ENCODE assay signal across 17 mouse cellular contexts in genomic region chr9:118647495-118647894, GRCm38 (mm10). TPM values are rescaled to one million over a fixed set of nuclear protein-coding genes. Genes with fewer than 3 reads are reported as not detected.
DNase-seq lines count a peak whose midpoint lies in the region; ATAC-seq lines count a peak whose summit lies in the region.
"Had no signal": no experiment of that assay in that cellular context is flagged by ENCODE, and none has a peak within 500 bp of the region (broad histone marks: within the 10 kb centered on the region; RNA-seq: fewer than 3 reads in every experiment).

No protein-coding gene starts in this region.

- no peak overlapping the region for H3K4me3 ChIP-seq in heart, embryonic 16.5 days (ENCODE audit: low read length)
- no peak overlapping the region for H3K4me3 ChIP-seq in forebrain, embryonic 14.5 days (ENCODE audit: low read depth, low read length)
- H3K4me3 ChIP-seq: embryonic facial prominence, embryonic 13.5 days; hindbrain, embryonic 10.5 days; limb, embryonic 10.5 days; liver, embryonic 15.5 days; neural tube, embryonic 15.5 days had no signal

- peaks cover 3% of the 10 kb centered on the region; the same call in 1 of the 2 replicates for H3K36me3 ChIP-seq in heart, embryonic 16.5 days (ENCODE audit: control insufficient read depth, insufficient read depth)
- no peaks in the 10 kb centered on the region for H3K36me3 ChIP-seq in forebrain, embryonic 14.5 days (ENCODE audit: control insufficient read depth, insufficient read depth, low read length)
- H3K36me3 ChIP-seq: liver, embryonic 15.5 days; neural tube, embryonic 15.5 days had no signal

- peak; percentile 41 to 61 for DNase-seq in adrenal gland, adult (ENCODE audit: inconsistent age in 2 of 2, low spot score in 1 of 2)
- DNase-seq in adrenal gland, adult 18-20 months (ENCODE audit: low spot score in 2 of 2), result no peak
- DNase-seq in heart, postnatal 10 days, result no peak
- DNase-seq in ovary, adult 18-20 months (ENCODE audit: low spot score), result peak; percentile 11
- no peak for DNase-seq in ovary, postnatal 10 days (ENCODE audit: low spot score)
- DNase-seq in cerebellum, postnatal 4 days (ENCODE audit: low spot score in 2 of 2), result no peak
- no peak for DNase-seq in forebrain, embryonic 14.5 days (ENCODE audit: low spot score)
- DNase-seq: cerebellum, adult 11-12 months; gastrocnemius, postnatal 36 days; layer of hippocampus, postnatal 36 days had no signal

- H3K9me3 ChIP-seq in heart, embryonic 16.5 days (replicated peaks; ENCODE audit: control insufficient read depth, low read length), result no peaks in the 10 kb centered on the region
- no peaks in the 10 kb centered on the region for H3K9me3 ChIP-seq in forebrain, embryonic 14.5 days (replicated peaks; ENCODE audit: control insufficient read depth, low read length)
- H3K9me3 ChIP-seq: embryonic facial prominence, embryonic 13.5 days; hindbrain, embryonic 10.5 days; limb, embryonic 10.5 days; liver, embryonic 15.5 days; neural tube, embryonic 15.5 days had no signal

- peak; percentile 49; the same call in 1 of the 2 replicates for ATAC-seq in heart, embryonic 16.5 days (replicated peaks; ENCODE audit: extremely low read depth, insufficient read depth, low FRiP score)
- no peak for ATAC-seq in forebrain, embryonic 14.5 days

- H3K27me3 ChIP-seq in heart, embryonic 16.5 days (ENCODE audit: control insufficient read depth, insufficient read depth, low read length), result no peaks in the 10 kb centered on the region
- no peaks in the 10 kb centered on the region for H3K27me3 ChIP-seq in forebrain, embryonic 14.5 days (replicated peaks; ENCODE audit: control insufficient read depth, insufficient read depth, low read length)
- H3K27me3 ChIP-seq: embryonic facial prominence, embryonic 13.5 days; liver, embryonic 15.5 days; neural tube, embryonic 15.5 days had no signal

- no peak overlapping the region for H3K9ac ChIP-seq in heart, embryonic 16.5 days (ENCODE audit: low read length)
- H3K9ac ChIP-seq in forebrain, embryonic 14.5 days (ENCODE audit: low read length), result no peak overlapping the region
- H3K9ac ChIP-seq: embryonic facial prominence, embryonic 13.5 days; liver, embryonic 15.5 days; neural tube, embryonic 15.5 days had no signal

- no peak overlapping the region for H3K4me2 ChIP-seq in heart, embryonic 16.5 days (ENCODE audit: low read depth, low read length)
- no peak overlapping the region for H3K4me2 ChIP-seq in forebrain, embryonic 14.5 days (ENCODE audit: low read length)
- H3K4me2 ChIP-seq: embryonic facial prominence, embryonic 13.5 days; liver, embryonic 15.5 days; neural tube, embryonic 15.5 days had no signal

- no peak overlapping the region for H3K27ac ChIP-seq in heart, embryonic 16.5 days (ENCODE audit: low read length)
- H3K27ac ChIP-seq in forebrain, embryonic 14.5 days (ENCODE audit: low read depth, low read length), result no peak overlapping the region
- H3K27ac ChIP-seq: embryonic facial prominence, embryonic 13.5 days; hindbrain, embryonic 10.5 days; liver, embryonic 15.5 days; neural tube, embryonic 15.5 days had no signal

- intact Hi-C loops in heart, postnatal 10 days (cut with DNase I), result no loop called here

- peaks cover 17% of the 10 kb centered on the region for H3K4me1 ChIP-seq in heart, embryonic 16.5 days (ENCODE audit: control insufficient read depth, insufficient read depth, low read length)
- H3K4me1 ChIP-seq in forebrain, embryonic 14.5 days (ENCODE audit: control insufficient read depth, insufficient read depth, low read length), result no peaks in the 10 kb centered on the region

- WGBS in heart, embryonic 16.5 days, result 52% methylated on average over 3 of the region's 3 CpGs
- WGBS in forebrain, embryonic 14.5 days, result 81% methylated on average over 3 of the region's 3 CpGs

RNA-seq across cellular contexts. Expression of gene Itga9, which starts 41.0 kb away (rescaled TPM):
- total RNA-seq in adrenal gland, adult 18-20 months (2021), result 10 to 100 TPM; 24.9 to 57.9 TPM
- polyA plus RNA-seq in heart, embryonic 16.5 days (2015; fragmentation: Nextera tagmentation; extraction: Ambion mirVana), result 3.1 and 8.8 TPM in 2 replicates
- total RNA-seq in heart, postnatal 10 days (2021), result 100 to 1,000 TPM; 107 to 121 TPM
- polyA plus RNA-seq in forebrain, embryonic 14.5 days (2014; fragmentation: Nextera tagmentation; extraction: Ambion mirVana), result 0.85 and 0.88 TPM in 2 replicates
- total RNA-seq: CH12.LX had no signal

Comparison
In these comparisons a context has a peak if more than half of its experiments do, and no peak if none do; other contexts are left out.
1. DNase-seq: peak in adrenal gland, adult (2 of 2) and ovary, adult 18-20 months (single experiment); none in adrenal gland, adult 18-20 months (0 of 2), heart, postnatal 10 days (0 of 2), ovary, postnatal 10 days (single experiment), cerebellum, postnatal 4 days (0 of 2) and forebrain, embryonic 14.5 days (single experiment).